Mouse (Mus musculus): Measurements from ENCODE around the gene Zfhx2.

The Zfhx2 gene

GRCm38 (mm10) chr14:55032695-55033225 is 59.4 kb downstream of the Zfhx2 start:
- DNase-seq (ENCODE audit: low spot score): no peak

- peak; percentile 39 for DNase-seq (ENCODE audit: low spot score)
Observed at GRCm38 (mm10) chr14:55029034-55029698, 63.0 kb downstream of the Zfhx2 start.

- DNase-seq (ENCODE audit: low spot score): no peak
Observed at GRCm38 (mm10) chr14:55028333-55028835, 63.7 kb downstream of the Zfhx2 start.

- no peak for DNase-seq (ENCODE audit: low spot score)
Observed at GRCm38 (mm10) chr14:55027653-55028052, 64.5 kb downstream of the Zfhx2 start.

GRCm38 (mm10) chr14:55027251-55027650 is 64.9 kb downstream of the Zfhx2 start:
- DNase-seq (ENCODE audit: low spot score): no peak

GRCm38 (mm10) chr14:55025527-55025926 is 66.6 kb downstream of the Zfhx2 start:
- peak; percentile 34 for DNase-seq (ENCODE audit: low spot score)

- peak; percentile 53 for DNase-seq (ENCODE audit: low spot score)
Observed at GRCm38 (mm10) chr14:55024236-55024635, 67.9 kb downstream of the Zfhx2 start.

GRCm38 (mm10) chr14:55023011-55023410 is 69.1 kb downstream of the Zfhx2 start:
- DNase-seq (ENCODE audit: low spot score): no peak

- no peak for DNase-seq (ENCODE audit: low spot score)
Observed at GRCm38 (mm10) chr14:55020394-55020793, 71.7 kb downstream of the Zfhx2 start.

GRCm38 (mm10) chr14:55016876-55017275 is 75.2 kb downstream of the Zfhx2 start:
- DNase-seq (ENCODE audit: low spot score): no peak

- DNase-seq (ENCODE audit: low spot score): no peak
Observed at GRCm38 (mm10) chr14:55015767-55016111, 76.4 kb downstream of the Zfhx2 start.

- DNase-seq (ENCODE audit: low spot score): peak; percentile 96
Observed at GRCm38 (mm10) chr14:55014991-55015766, 76.9 kb downstream of the Zfhx2 start, which contains the start of gene Ngdn. Ngdn (plus strand) TSS chr14:55015454.

GRCm38 (mm10) chr14:55014591-55014990 is 77.5 kb downstream of the Zfhx2 start:
- no peak for DNase-seq (ENCODE audit: low spot score)

- no peak for DNase-seq (ENCODE audit: low spot score)
Observed at GRCm38 (mm10) chr14:55011116-55011515, 81.0 kb downstream of the Zfhx2 start.
